Mouse (Mus musculus): ENCODE results near the gene Fcgr3.
"Not testable (repeated sequence)": the region's sequence is repeated elsewhere in the genome, so short reads cannot be mapped to it uniquely, and the experiment has no call there.

DNA sequence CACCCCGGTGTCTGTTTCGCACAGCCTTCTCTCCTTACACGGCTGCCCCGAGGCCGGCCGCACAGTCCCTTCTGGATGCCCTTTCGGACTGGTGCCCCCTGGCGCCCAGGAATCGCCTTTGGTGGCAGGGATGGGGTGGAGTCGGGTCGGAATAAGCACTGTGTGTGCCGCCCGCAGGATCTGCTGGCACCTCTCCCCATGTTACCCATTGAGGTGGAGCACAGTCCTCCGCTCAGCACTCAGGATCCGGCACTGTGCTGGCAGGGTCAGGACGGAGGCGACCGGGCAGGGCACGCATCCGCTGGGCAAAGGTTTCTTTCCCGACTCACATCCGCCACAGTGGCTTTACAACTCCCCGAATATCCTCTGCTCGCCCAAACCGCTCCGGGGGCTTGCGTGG, 13.2 kb upstream of the Fcgr3 start:
- TF ChIP-seq CHD2 (IDR thresholded peaks at IDR 0.05; ENCODE audit: low read depth, low read length); ZNF384 (IDR thresholded peaks at IDR 0.05; ENCODE audit: low read depth, low read length); MAFK (IDR thresholded peaks at IDR 0.05; ENCODE audit: insufficient read depth, low read depth, low read length): not testable (repeated sequence)
